8 mouse cellular contexts compared by ENCODE assay signal in the genomic region with DNA sequence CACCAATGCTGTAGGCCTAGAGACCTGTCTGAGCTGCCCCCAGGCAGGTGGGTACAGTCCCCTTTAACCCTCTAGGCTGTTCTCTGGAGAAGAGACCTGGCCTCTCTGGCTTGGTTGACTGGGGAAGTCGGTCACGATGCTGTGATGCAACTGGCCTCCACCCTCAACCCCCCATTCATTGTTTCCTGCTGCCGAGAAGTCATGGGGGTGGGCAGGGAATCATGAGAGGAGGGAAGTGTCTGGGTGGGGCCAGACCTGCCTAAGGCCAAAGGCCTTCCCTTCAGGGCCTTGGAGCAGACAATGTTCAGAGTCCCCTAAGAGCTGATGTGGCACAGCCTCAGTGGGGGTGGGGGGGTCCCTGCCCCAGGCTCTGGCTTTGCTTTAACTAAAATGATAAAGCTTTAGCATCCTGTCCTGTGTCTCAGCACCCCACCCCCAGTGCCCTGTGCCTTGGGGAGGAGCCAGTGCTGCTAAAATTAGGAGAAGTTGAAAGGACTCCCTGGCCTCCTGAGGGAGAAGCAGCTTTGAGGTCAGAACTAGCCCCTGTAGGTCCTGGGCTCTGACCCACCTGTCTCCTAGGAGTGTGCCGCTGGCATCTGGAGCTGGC. TPM values are rescaled to one million over a fixed set of nuclear protein-coding genes. Genes with fewer than 3 reads are reported as not detected.
A peak's percentile ranks its signal among the peaks of the same experiment; 100 is the strongest.
DNase-seq lines count a peak whose midpoint lies in the region; ATAC-seq and TF ChIP-seq lines count a peak whose summit lies in the region.

No protein-coding gene starts in this region.

- in situ Hi-C loops in CH12.LX (cut with MboI; ENCODE audit: low pct_ligation_motif_present, low pct_unique_long_range_greater_than_20kb, low sequenced_read_pairs), result no loop called here

- H3K9ac ChIP-seq in CH12.LX (ENCODE audit: insufficient read depth, low read depth), result peak overlapping the region; percentile 95
- peak overlapping the region; percentile 59 for H3K9ac ChIP-seq in heart, embryonic 12.5 days
- peak overlapping the region; percentile 22 for H3K9ac ChIP-seq in kidney, embryonic 16.5 days (replicated peaks; ENCODE audit: low read length)

- H3K27ac ChIP-seq in CH12.LX (ENCODE audit: insufficient read depth, low read depth), result peak overlapping the region; percentile 79
- H3K27ac ChIP-seq in brown adipose tissue, adult 24 weeks (replicated peaks; ENCODE audit: low read depth, low read length), result peak overlapping the region; percentile 79
- H3K27ac ChIP-seq in heart, embryonic 12.5 days (ENCODE audit: poor library complexity, severe bottlenecking), result peak overlapping the region; percentile 79
- H3K27ac ChIP-seq in kidney, embryonic 16.5 days (ENCODE audit: low read length), result peak overlapping the region; percentile 16; the same call in 1 of the 2 replicates
- peak overlapping the region; percentile 98 for H3K27ac ChIP-seq in macrophage

- H3K27me3 ChIP-seq in CH12.LX (replicated peaks), result no peaks in the 10 kb centered on the region
- no peaks in the 10 kb centered on the region for H3K27me3 ChIP-seq in heart, embryonic 12.5 days (replicated peaks)
- no peaks in the 10 kb centered on the region for H3K27me3 ChIP-seq in kidney, embryonic 16.5 days (ENCODE audit: insufficient read depth, low read length)

- 18% methylated on average over 4 of the region's 4 CpGs for WGBS in heart, embryonic 12.5 days
- 34% methylated on average over 4 of the region's 4 CpGs for WGBS in kidney, embryonic 16.5 days
- WGBS in macrophage (ENCODE audit: missing documents), result 10% methylated on average over 4 of the region's 4 CpGs

- peak overlapping the region; percentile 67 to 83 (median 74) for H3K4me3 ChIP-seq in CH12.LX (replicated peaks in 1 of 3; ENCODE audit: low read depth in 2 of 3, low read length in 2 of 3, poor library complexity in 1 of 3)
- H3K4me3 ChIP-seq in brown adipose tissue, adult 24 weeks (ENCODE audit: insufficient read depth, low read depth, low read length), result peak overlapping the region; percentile 18
- H3K4me3 ChIP-seq in heart, embryonic 12.5 days, result peak overlapping the region; percentile 10
- H3K4me3 ChIP-seq in kidney, embryonic 16.5 days (ENCODE audit: low read length), result peak overlapping the region; percentile 96; the same call in 1 of the 2 replicates
- peak overlapping the region; percentile 15 for H3K4me3 ChIP-seq in macrophage (ENCODE audit: inconsistent target)

- no peak; the same call in 1 of the 2 replicates for TF ChIP-seq EP300 in CH12.LX (IDR thresholded peaks at IDR 0.05; ENCODE audit: low read length)

- no peaks in the 10 kb centered on the region for H3K9me3 ChIP-seq in CH12.LX (replicated peaks; ENCODE audit: low read length)
- no peaks in the 10 kb centered on the region for H3K9me3 ChIP-seq in heart, embryonic 12.5 days (replicated peaks)
- H3K9me3 ChIP-seq in kidney, embryonic 16.5 days (ENCODE audit: low read length), result no peaks in the 10 kb centered on the region

- peak; percentile 63 for TF ChIP-seq POLR2A in CH12.LX (IDR thresholded peaks at IDR 0.05; ENCODE audit: low read depth, low read length)

- H3K36me3 ChIP-seq in CH12.LX (replicated peaks in 1 of 2; ENCODE audit: control insufficient read depth in 1 of 2, insufficient read depth in 1 of 2, low read length in 1 of 2) (peaks cover 22 to 46% of the 10 kb centered on the region in 2 experiments), macrophage (ENCODE audit: inconsistent target) (no peaks in the 10 kb centered on the region)
- H3K36me3 ChIP-seq in heart, embryonic 12.5 days, result peaks cover 35% of the 10 kb centered on the region
- H3K36me3 ChIP-seq in kidney, embryonic 16.5 days (ENCODE audit: insufficient read depth, low read length), result peaks cover 27% of the 10 kb centered on the region

- TF ChIP-seq CTCF in CH12.LX (conservative IDR thresholded peaks at IDR 0.05 in 1 of 2, IDR thresholded peaks at IDR 0.05 in 1 of 2; ENCODE audit: low read depth in 2 of 2, low read length in 2 of 2), result no peak

- H3K79me2 ChIP-seq in CH12.LX (replicated peaks; ENCODE audit: control insufficient read depth, extremely low read depth, insufficient read depth, poor library complexity, severe bottlenecking) (peaks cover 37% of the 10 kb centered on the region), macrophage (ENCODE audit: inconsistent target) (peaks cover 26% of the 10 kb centered on the region)

- TF ChIP-seq RAD21 in CH12.LX (IDR thresholded peaks at IDR 0.05; ENCODE audit: low read depth, low read length), result no peak

- DNase-seq in CH12.LX (ENCODE audit: extremely low read depth), result peak; percentile 86
- DNase-seq in urinary bladder, adult 18-20 months (ENCODE audit: low spot score in 2 of 2), result no peak
- DNase-seq in cerebellum, adult 9-10 months, result no peak
- no peak for DNase-seq in layer of hippocampus, postnatal 36 days

- dilution Hi-C loops in CH12.LX (cut with MboI; ENCODE audit: extremely low pct_ligation_motif_present, extremely low pct_unique_long_range_greater_than_20kb, low sequenced_read_pairs), result no loop called here

- peaks cover 33 to 67% of the 10 kb centered on the region in 2 experiments for H3K4me1 ChIP-seq in CH12.LX (ENCODE audit: control insufficient read depth in 1 of 2, insufficient read depth in 2 of 2)
- H3K4me1 ChIP-seq in brown adipose tissue, adult 24 weeks (ENCODE audit: control insufficient read depth, insufficient read depth, insufficient read length, low read length), result peaks cover 24% of the 10 kb centered on the region
- peaks cover 49% of the 10 kb centered on the region for H3K4me1 ChIP-seq in heart, embryonic 12.5 days (replicated peaks)
- peaks cover 37% of the 10 kb centered on the region for H3K4me1 ChIP-seq in kidney, embryonic 16.5 days (ENCODE audit: insufficient read depth, low read length)

- H3K4me2 ChIP-seq in CH12.LX (ENCODE audit: insufficient read depth, low read depth, poor library complexity, severe bottlenecking), result peak overlapping the region; percentile 78
- peak overlapping the region; percentile 90 for H3K4me2 ChIP-seq in heart, embryonic 12.5 days
- H3K4me2 ChIP-seq in kidney, embryonic 16.5 days (replicated peaks; ENCODE audit: low read depth, low read length), result peak overlapping the region; percentile 63

- ATAC-seq in heart, embryonic 12.5 days (ENCODE audit: insufficient number of reproducible peaks, low FRiP score), result no peak
- no peak for ATAC-seq in kidney, embryonic 16.5 days (ENCODE audit: low FRiP score, low TSS enrichment)

RNA-seq across cellular contexts. Expression of a gene that starts 2.9 kb away (rescaled TPM):
- total RNA-seq in CH12.LX (2012; rRNA removed) (321 and 436 TPM in 2 replicates), CH12.LX (2014; rRNA removed) (291 and 336 TPM in 2 replicates)
- polyA plus RNA-seq in CH12.LX (2012; ENCODE audit: insufficient read length, low read depth) (222 and 228 TPM in 2 replicates), macrophage (2018) (18.0 to 34.4 TPM (median 27.5 TPM) in 3 replicates)
- 29.8 and 38.4 TPM in 2 replicates for polyA plus RNA-seq in brown adipose tissue, adult 24 weeks (2012; ENCODE audit: insufficient read depth, insufficient read length, missing spikeins)
- 33.7 and 34.2 TPM in 2 replicates for polyA plus RNA-seq in heart, embryonic 12.5 days (2016; fragmentation: Nextera tagmentation; extraction: Ambion mirVana)
- polyA plus RNA-seq in kidney, embryonic 16.5 days (2015; fragmentation: Nextera tagmentation; extraction: Ambion mirVana), result 51.2 and 51.4 TPM in 2 replicates
- 10 to 100 TPM in 7 of 26 experiments, 1 to 10 TPM in 17, under 1 TPM in 2; 0.62 to 15.1 (median 5.9) TPM for total RNA-seq in macrophage (2018; cell fraction: chromatin; rRNA removed)
- total RNA-seq in macrophage (2018; cell fraction: cytosol; rRNA removed), result 10 to 100 TPM; 22.3 to 37.2 (median 29.0) TPM
- 10 to 100 TPM in 12 of 26 experiments, 1 to 10 TPM in 14; 3.3 to 22.5 (median 9.6) TPM for total RNA-seq in macrophage (2018; cell fraction: nucleus; rRNA removed)
- total RNA-seq in layer of hippocampus, postnatal 36 days (2021), result 10 to 100 TPM; 37.4 to 38.0 TPM

RNA-seq across cellular contexts. Expression of a gene that starts 24.0 kb away (rescaled TPM):
- total RNA-seq in CH12.LX (2012; rRNA removed) (17.2 and 39.3 TPM in 2 replicates), CH12.LX (2014; rRNA removed) (7.2 and 8.7 TPM in 2 replicates)
- polyA plus RNA-seq in CH12.LX (2012; ENCODE audit: insufficient read length, low read depth) (8.7 and 10.9 TPM in 2 replicates), macrophage (2018) (12.1 to 23.4 TPM (median 14.0 TPM) in 3 replicates)
- 0.67 TPM in 1 of 2 replicates, not detected in the other for polyA plus RNA-seq in brown adipose tissue, adult 24 weeks (2012; ENCODE audit: insufficient read depth, insufficient read length, missing spikeins)
- 11.0 and 12.3 TPM in 2 replicates for polyA plus RNA-seq in heart, embryonic 12.5 days (2016; fragmentation: Nextera tagmentation; extraction: Ambion mirVana)
- 6.1 and 6.8 TPM in 2 replicates for polyA plus RNA-seq in kidney, embryonic 16.5 days (2015; fragmentation: Nextera tagmentation; extraction: Ambion mirVana)
- 10 to 100 TPM in 22 of 26 experiments, 1 to 10 TPM in 4; 3.1 to 61.4 (median 29.3) TPM for total RNA-seq in macrophage (2018; cell fraction: chromatin; rRNA removed)
- total RNA-seq in macrophage (2018; cell fraction: cytosol; rRNA removed), result 10 to 100 TPM; 10.5 to 18.6 (median 14.5) TPM
- 10 to 100 TPM in 20 of 26 experiments, 1 to 10 TPM in 6; 6.5 to 53.5 (median 18.2) TPM for total RNA-seq in macrophage (2018; cell fraction: nucleus; rRNA removed)
- 100 to 1,000 TPM; 212 to 247 TPM for total RNA-seq in layer of hippocampus, postnatal 36 days (2021)

RNA-seq across cellular contexts. Expression of a gene that starts 29.2 kb away (rescaled TPM):
- total RNA-seq in CH12.LX (2012; rRNA removed), result 0.13 and 0.38 TPM in 2 replicates
- 0.23 and 0.32 TPM in 2 replicates for total RNA-seq in CH12.LX (2014; rRNA removed)
- polyA plus RNA-seq in CH12.LX (2012; ENCODE audit: insufficient read length, low read depth), result 0.29 and 0.37 TPM in 2 replicates
- not detected in 2 replicates for polyA plus RNA-seq in brown adipose tissue, adult 24 weeks (2012; ENCODE audit: insufficient read depth, insufficient read length, missing spikeins)
- polyA plus RNA-seq in heart, embryonic 12.5 days (2016; fragmentation: Nextera tagmentation; extraction: Ambion mirVana), result not detected in 2 replicates
- polyA plus RNA-seq in kidney, embryonic 16.5 days (2015; fragmentation: Nextera tagmentation; extraction: Ambion mirVana), result 0.15 and 0.32 TPM in 2 replicates
- not detected for total RNA-seq in macrophage (2018; cell fraction: chromatin; rRNA removed)
- total RNA-seq in macrophage (2018; cell fraction: cytosol; rRNA removed), result not detected
- total RNA-seq in macrophage (2018; cell fraction: nucleus; rRNA removed), result under 1 TPM in 3 of 26 experiments, not detected in 23; 0.12 to 0.58 (median 0.17) TPM
- not detected in 3 replicates for polyA plus RNA-seq in macrophage (2018)
- total RNA-seq in layer of hippocampus, postnatal 36 days (2021), result not detected

RNA-seq across cellular contexts. Expression of a gene that starts 57.2 kb away (rescaled TPM):
- 114 and 118 TPM in 2 replicates for total RNA-seq in CH12.LX (2012; rRNA removed)
- 79.8 and 93.5 TPM in 2 replicates for total RNA-seq in CH12.LX (2014; rRNA removed)
- polyA plus RNA-seq in CH12.LX (2012; ENCODE audit: insufficient read length, low read depth), result 112 and 114 TPM in 2 replicates
- polyA plus RNA-seq in brown adipose tissue, adult 24 weeks (2012; ENCODE audit: insufficient read depth, insufficient read length, missing spikeins), result 19.2 and 19.3 TPM in 2 replicates
- 94.8 and 96.8 TPM in 2 replicates for polyA plus RNA-seq in heart, embryonic 12.5 days (2016; fragmentation: Nextera tagmentation; extraction: Ambion mirVana)
- 217 and 226 TPM in 2 replicates for polyA plus RNA-seq in kidney, embryonic 16.5 days (2015; fragmentation: Nextera tagmentation; extraction: Ambion mirVana)
- total RNA-seq in macrophage (2018; cell fraction: chromatin; rRNA removed), result 100 to 1,000 TPM in 3 of 26 experiments, 10 to 100 TPM in 23; 13.5 to 205 (median 56.5) TPM
- 10 to 100 TPM; 16.5 to 29.4 (median 20.1) TPM for total RNA-seq in macrophage (2018; cell fraction: cytosol; rRNA removed)
- total RNA-seq in macrophage (2018; cell fraction: nucleus; rRNA removed), result 100 to 1,000 TPM in 2 of 26 experiments, 10 to 100 TPM in 24; 12.6 to 160 (median 33.4) TPM
- 18.4 to 35.9 TPM (median 20.8 TPM) in 3 replicates for polyA plus RNA-seq in macrophage (2018)
- 10 to 100 TPM; 93.0 to 93.3 TPM for total RNA-seq in layer of hippocampus, postnatal 36 days (2021)

Comparison
In these comparisons a context has a peak if more than half of its experiments do, and no peak if none do; other contexts are left out.
1. H3K27ac ChIP-seq: peak in every context shown above with its lines; median percentile 98 in macrophage; 79 in CH12.LX; 79 in brown adipose tissue, adult 24 weeks; 79 in heart, embryonic 12.5 days; 16 in kidney, embryonic 16.5 days.
2. H3K4me3 ChIP-seq: peak in every context shown above with its lines; median percentile 96 in kidney, embryonic 16.5 days; 74 in CH12.LX; 18 in brown adipose tissue, adult 24 weeks; 15 in macrophage; 10 in heart, embryonic 12.5 days.
3. H3K9ac ChIP-seq: peak in every context shown above with its lines; median percentile 95 in CH12.LX; 59 in heart, embryonic 12.5 days; 22 in kidney, embryonic 16.5 days.